Mouse (Mus musculus): ENCODE results near the gene Kcna4. TPM values are rescaled to one million over a fixed set of nuclear protein-coding genes. Genes with fewer than 3 reads are reported as not detected.

Kcna4 gene
- not detected for total RNA-seq (2023)

GRCm38 (mm10) chr2:107289990-107290696 is at the start of gene Kcna4:
Gene Kcna4 (plus strand): TSS chr2:107290639.

Other genes starting within 250 kb of the Kcna4 start
- not detected for gene Fshb, start 231.0 kb upstream of the Kcna4 start, total RNA-seq (2023)

All from B cell, adult 67 days (primary cell).